Mouse (Mus musculus): Measurements from ENCODE around the gene Capza1.

The Capza1 gene

GRCm38 (mm10) chr3:104788561-104789311 lies 75.6 kb downstream of the Capza1 start:
- in situ Hi-C loops (cut with MseI, MboI), result no loop called here

DNA sequence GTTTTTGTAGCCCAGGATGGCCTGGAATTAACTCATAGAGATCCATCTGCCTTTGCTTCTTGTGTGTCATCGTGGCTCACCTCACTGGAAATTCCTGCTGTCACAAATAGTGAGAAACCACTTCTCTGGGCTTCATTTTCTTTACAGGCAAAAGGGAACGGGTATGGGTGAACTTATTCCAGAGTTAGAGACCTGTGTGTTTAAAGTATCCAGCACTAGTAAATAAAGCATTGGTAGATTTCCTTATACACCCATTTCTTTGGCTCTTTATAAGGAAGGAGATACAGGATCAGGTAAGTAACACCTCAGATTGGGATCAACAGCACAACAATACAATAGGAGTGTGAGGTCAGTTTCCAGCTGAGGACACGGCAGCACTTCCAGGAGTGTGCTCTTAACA lies 76.2 kb downstream of the Capza1 start, which contains the start of gene Rhoc:
Gene Rhoc (plus strand): TSS at position 301 of the 400 bp plus-strand sequence.
- in situ Hi-C loops (cut with MseI, MboI), result no loop called here

DNA sequence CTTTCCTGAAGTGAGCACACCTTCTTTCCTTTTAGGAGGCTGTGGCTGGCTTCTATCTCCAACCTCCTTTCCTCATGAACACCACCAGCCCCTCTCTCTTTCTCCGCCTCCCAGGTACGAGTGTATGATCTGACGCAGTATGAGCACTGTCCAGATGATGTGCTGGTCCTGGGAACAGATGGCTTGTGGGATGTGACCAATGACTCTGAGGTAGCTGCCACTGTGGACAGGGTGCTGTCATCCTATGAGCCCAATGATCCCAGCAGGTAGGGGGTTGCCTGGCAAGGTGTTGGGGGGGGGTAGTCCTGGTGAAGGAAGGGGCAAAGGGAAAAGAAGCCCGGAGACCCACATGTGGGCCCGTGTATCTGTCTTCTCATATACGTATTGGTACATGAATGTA lies 79.0 kb downstream of the Capza1 start:
- in situ Hi-C loops (cut with MseI, MboI), result no loop called here

GRCm38 (mm10) chr3:104783971-104784500 lies 80.3 kb downstream of the Capza1 start:
- in situ Hi-C loops (cut with MseI, MboI), result no loop called here

- in situ Hi-C loops (cut with MseI, MboI), result no loop called here
Measured at GRCm38 (mm10) chr3:104782061-104782681, 82.1 kb downstream of the Capza1 start.

- in situ Hi-C loops (cut with MseI, MboI), result no loop called here
Measured at GRCm38 (mm10) chr3:104781471-104781903, 82.8 kb downstream of the Capza1 start, which contains the start of gene Fam19a3. Gene Fam19a3, minus strand, starts transcription at chr3:104781840.

GRCm38 (mm10) chr3:104780561-104781420 lies 83.5 kb downstream of the Capza1 start, which contains the start of gene Ppm1j:
Gene Ppm1j, plus strand, starts transcription at chr3:104781056.
- in situ Hi-C loops (cut with MseI, MboI), result no loop called here

DNA sequence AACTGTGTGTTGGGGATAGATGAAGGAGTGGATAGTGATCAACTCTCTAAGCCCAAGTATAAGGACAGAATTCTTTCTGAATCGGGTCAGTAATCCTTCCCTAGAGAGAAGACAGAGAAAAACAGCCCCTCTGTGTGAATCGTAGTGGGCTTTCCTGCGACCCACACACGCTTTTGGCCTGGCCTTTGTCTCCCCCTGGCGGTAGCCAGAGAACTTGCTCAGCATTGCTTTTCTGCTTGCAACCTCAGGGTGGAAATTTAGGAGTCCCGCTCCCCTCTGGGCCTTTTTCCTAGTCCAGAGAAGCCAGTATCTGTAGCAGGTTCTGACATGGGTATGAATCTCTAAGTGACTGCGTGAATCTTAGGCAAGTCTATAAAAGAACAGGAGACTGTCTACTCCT lies 84.4 kb downstream of the Capza1 start:
- in situ Hi-C loops (cut with MseI, MboI), result no loop called here

GRCm38 (mm10) chr3:104777342-104777741 lies 87.0 kb downstream of the Capza1 start:
- in situ Hi-C loops (cut with MseI, MboI), result no loop called here

- in situ Hi-C loops (cut with MseI, MboI), result loop anchor here (5.0 kb wide), 1 partner anchor 56 kb away; no protein-coding TSS in a partner anchor
Measured at GRCm38 (mm10) chr3:104773301-104773700, 91.0 kb downstream of the Capza1 start.

All from mouse trophoblast stem cell (cell line).